Mouse (Mus musculus) bone marrow macrophage, adult 2 months (primary cell): ENCODE results near the gene Wdr49. TPM values are rescaled to one million over a fixed set of nuclear protein-coding genes. Genes with fewer than 3 reads are reported as not detected.

Source experiments
- H3K27ac ChIP-seq: 2 replicates; pipeline ENCODE4 v1.5.1; 2012; ENCODE audit warnings: low read depth, low read length; ENCODE audit not compliant: insufficient read depth
- H3K4me1 ChIP-seq: 2 replicates; pipeline ENCODE4 v1.6.1; 2012; ENCODE audit warnings: low read length; ENCODE audit not compliant: control insufficient read depth, insufficient read depth
- H3K4me3 ChIP-seq: 2 replicates; pipeline ENCODE4 v1.5.1; 2012; ENCODE audit warnings: mild to moderate bottlenecking, low read length, moderate library complexity; ENCODE audit not compliant: insufficient read depth
- CTCF ChIP-seq: IDR thresholded peaks from 2 replicates; pipeline ENCODE4 v1.5.1; 2012; ENCODE audit warnings: low read depth, mild to moderate bottlenecking, low read length, moderate library complexity
- POLR2A ChIP-seq: IDR thresholded peaks from 2 replicates; pipeline ENCODE4 v1.6.1; 2012; ENCODE audit warnings: mild to moderate bottlenecking, low read depth, low read length, borderline replicate concordance
- polyA plus RNA-seq: library from polyadenylated mRNA; stranded (reverse); fragments of >200 nt; gene quantifications from 2 replicates; pipeline ENCODE4 v1.2.4, GENCODE M21; 2012; ENCODE audit not compliant: missing spikeins, insufficient read depth, insufficient read length

Gene Wdr49
- polyA plus RNA-seq, 1 experiment = not detected

GRCm38 (mm10) chr3:75430564-75431181 lies 51.3 kb downstream of the Wdr49 start:
- H3K27ac ChIP-seq = no peak overlapping the region
- TF ChIP-seq CTCF = no peak
- TF ChIP-seq POLR2A = no peak
- H3K4me3 ChIP-seq = no peak overlapping the region
- no peaks in the 10 kb centered on the region for H3K4me1 ChIP-seq

- Histone ChIP-seq H3K4me3 (no peak overlapping the region), H3K27ac (no peak overlapping the region), H3K4me1 (no peaks in the 10 kb centered on the region)
- TF ChIP-seq CTCF (no peak), POLR2A (no peak)
Observed at GRCm38 (mm10) chr3:75395918-75396317, 86.0 kb downstream of the Wdr49 start.

GRCm38 (mm10) chr3:75395121-75395895 lies 86.6 kb downstream of the Wdr49 start:
- TF ChIP-seq CTCF (no peak), POLR2A (no peak)
- Histone ChIP-seq H3K27ac (no peak overlapping the region), H3K4me1 (no peaks in the 10 kb centered on the region), H3K4me3 (no peak overlapping the region)

GRCm38 (mm10) chr3:75394487-75394886 lies 87.5 kb downstream of the Wdr49 start:
- H3K4me3 ChIP-seq = no peak overlapping the region

GRCm38 (mm10) chr3:75381776-75382175 lies 100.2 kb downstream of the Wdr49 start:
- no peak overlapping the region for H3K4me3 ChIP-seq
- no peak for TF ChIP-seq CTCF
- TF ChIP-seq POLR2A = no peak
- no peaks in the 10 kb centered on the region for H3K4me1 ChIP-seq
- no peak overlapping the region for H3K27ac ChIP-seq

More at GRCm38 (mm10) chr3:75394487-75394886, 87.5 kb downstream of the Wdr49 start:
- H3K4me1 ChIP-seq = no peaks in the 10 kb centered on the region
- TF ChIP-seq CTCF = no peak
- TF ChIP-seq POLR2A = no peak
- no peak overlapping the region for H3K27ac ChIP-seq

GRCm38 (mm10) chr3:75353972-75354371 lies 128.0 kb downstream of the Wdr49 start:
- TF ChIP-seq CTCF (no peak), POLR2A (no peak)
- no peak overlapping the region for H3K27ac ChIP-seq
- H3K4me3 ChIP-seq = no peak overlapping the region
- H3K4me1 ChIP-seq = no peaks in the 10 kb centered on the region

GRCm38 (mm10) chr3:75337196-75337595 lies 144.8 kb downstream of the Wdr49 start:
- TF ChIP-seq POLR2A (no peak), CTCF (no peak)
- Histone ChIP-seq H3K4me1 (no peaks in the 10 kb centered on the region), H3K27ac (no peak overlapping the region), H3K4me3 (no peak overlapping the region)

- TF ChIP-seq POLR2A = no peak
- TF ChIP-seq CTCF = no peak
- H3K4me1 ChIP-seq = no peaks in the 10 kb centered on the region
- no peak overlapping the region for H3K27ac ChIP-seq
- H3K4me3 ChIP-seq = no peak overlapping the region
Observed at GRCm38 (mm10) chr3:75320999-75321398, 161.0 kb downstream of the Wdr49 start.

- TF ChIP-seq CTCF (no peak), POLR2A (no peak)
- no peak overlapping the region for H3K4me3 ChIP-seq
- H3K27ac ChIP-seq = no peak overlapping the region
- no peaks in the 10 kb centered on the region for H3K4me1 ChIP-seq
Observed at GRCm38 (mm10) chr3:75308861-75309260, 173.1 kb downstream of the Wdr49 start.

- TF ChIP-seq POLR2A = no peak
- no peak for TF ChIP-seq CTCF
- H3K27ac ChIP-seq = no peak overlapping the region
- H3K4me3 ChIP-seq = no peak overlapping the region
Observed at GRCm38 (mm10) chr3:75308228-75308627, 173.7 kb downstream of the Wdr49 start.

More at GRCm38 (mm10) chr3:75308228-75308627, 173.7 kb downstream of the Wdr49 start:
- H3K4me1 ChIP-seq = no peaks in the 10 kb centered on the region
